Mouse (Mus musculus) forebrain, embryonic 14.5 days (tissue): ENCODE measurements around the gene Atp6v0a1. TPM values are rescaled to one million over a fixed set of nuclear protein-coding genes. Genes with fewer than 3 reads are reported as not detected.
"Not testable (repeated sequence)": the region's sequence is repeated elsewhere in the genome, so short reads cannot be mapped to it uniquely, and the experiment has no call there.

Experiments used
- ATAC-seq: fragments of 200-750 bp; cut with Nextera tagmentation; 2 replicates; pipeline ENCODE4 v1.8.0; 2017; ENCODE audit warnings: mild to moderate bottlenecking, moderate library complexity
- DNase-seq: peaks from one replicate; pipeline ENCODE4 v3.0.0-alpha.2; 2015; ENCODE audit warnings: low spot score
- H3K27ac ChIP-seq: fragments of 300-500 bp; sonication (generic); 2 replicates; pipeline ENCODE4 v1.5.1; 2014; ENCODE audit warnings: low read depth, mild to moderate bottlenecking, control low read depth, low read length, moderate library complexity
- H3K27me3 ChIP-seq: fragments of 300-500 bp; sonication (generic); replicated peaks from 2 replicates; pipeline ENCODE4 v1.6.1; 2014; ENCODE audit warnings: low read length, control low read depth, mixed read lengths; ENCODE audit not compliant: control insufficient read depth, insufficient read depth
- H3K36me3 ChIP-seq: fragments of 300-500 bp; sonication (generic); 2 replicates; pipeline ENCODE4 v1.6.1; 2014; ENCODE audit warnings: low read length, control low read depth; ENCODE audit not compliant: control insufficient read depth, insufficient read depth
- H3K4me1 ChIP-seq: fragments of 300-500 bp; sonication (generic); 2 replicates; pipeline ENCODE4 v1.6.1; 2014; ENCODE audit warnings: antibody characterized with exemption, low read length, control low read depth; ENCODE audit not compliant: control insufficient read depth, insufficient read depth
- H3K4me2 ChIP-seq: fragments of 300-500 bp; sonication (generic); 2 replicates; pipeline ENCODE4 v1.6.1; 2014; ENCODE audit warnings: mild to moderate bottlenecking, control low read depth, low read length
- H3K4me3 ChIP-seq: fragments of 300-500 bp; sonication (generic); 2 replicates; pipeline ENCODE4 v1.5.1; 2014; ENCODE audit warnings: low read depth, low read length, control low read depth
- H3K9ac ChIP-seq: fragments of 300-500 bp; sonication (generic); 2 replicates; pipeline ENCODE4 v1.6.1; 2014; ENCODE audit warnings: mild to moderate bottlenecking, low read length, control low read depth, moderate library complexity
- H3K9me3 ChIP-seq: fragments of 300-500 bp; sonication (generic); replicated peaks from 2 replicates; pipeline ENCODE4 v1.6.1; 2016; ENCODE audit warnings: low read length, control low read depth, mixed read lengths; ENCODE audit not compliant: control insufficient read depth
- WGBS: fragments of 180-500 bp; shearing (Covaris S2); extraction: QIAGEN DNeasy Blood & Tissue Kit; methylation state at CpG from one replicate; pipeline ENCODE4 v1.1.7; 2014; 5-methylcytosine and 5-hydroxymethylcytosine counted together
- polyA plus RNA-seq: library from polyadenylated mRNA; unstranded; fragments of >200 nt; fragmentation: Nextera tagmentation; extraction: Ambion mirVana; gene quantifications from 2 replicates; pipeline ENCODE4 v1.2.1, GENCODE M21; 2014

Atp6v0a1 gene
- polyA plus RNA-seq, 1 experiment from 2014 or later, result 50.2 TPM

DNA sequence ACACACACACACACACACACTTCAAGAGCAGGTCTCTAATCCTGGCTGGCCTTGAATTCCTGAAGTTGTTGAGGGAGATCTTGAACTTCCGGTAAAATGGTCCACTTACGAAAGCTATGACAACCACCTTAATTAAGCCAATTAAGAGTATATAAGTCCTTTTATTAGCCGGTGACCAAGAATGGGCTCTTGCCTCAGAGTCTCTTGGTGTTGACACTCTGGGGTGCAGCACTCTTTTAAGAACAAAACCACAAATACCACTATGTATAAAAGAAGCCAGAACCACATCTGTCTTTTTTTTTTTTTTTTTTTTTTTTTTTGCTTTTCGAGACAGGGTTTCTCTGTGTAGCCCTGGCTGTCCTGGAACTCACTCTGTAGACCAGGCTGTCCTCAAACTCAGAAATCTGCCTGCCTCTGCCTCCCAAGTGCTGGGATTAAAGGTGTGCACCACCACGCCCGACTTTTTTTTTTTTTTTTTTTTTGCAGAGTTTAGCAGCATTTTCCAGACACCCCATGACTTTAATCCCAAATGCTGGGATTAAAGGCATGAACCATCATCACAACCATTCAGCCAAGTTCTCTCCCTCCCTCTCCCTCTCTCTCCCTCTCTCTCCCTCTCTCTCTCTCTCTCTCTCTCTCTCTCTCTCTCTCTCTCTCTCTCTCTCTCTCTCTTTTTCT lies 7.2 kb upstream of the Atp6v0a1 start:
- H3K9ac ChIP-seq, DNase-seq, H3K4me2 ChIP-seq, ATAC-seq, H3K27ac ChIP-seq, H3K9me3 ChIP-seq, H3K4me3 ChIP-seq, H3K4me1 ChIP-seq, H3K36me3 ChIP-seq, H3K27me3 ChIP-seq: not testable (repeated sequence)
- 57% methylated on average over 5 of the region's 6 CpGs for WGBS

- H3K4me1 ChIP-seq, result no peaks in the 10 kb centered on the region
- DNase-seq (no peak), ATAC-seq (no peak)
- no peaks in the 10 kb centered on the region for H3K9me3 ChIP-seq
- H3K4me3 ChIP-seq, result no peak overlapping the region
- 34% methylated on average over 3 of the region's 3 CpGs for WGBS
- H3K27me3 ChIP-seq, result 0 out of 2 replicates have a peak, but pooled peaks cover 3% of the 10 kb centered on the region
- no peaks in the 10 kb centered on the region for H3K36me3 ChIP-seq
- no peak overlapping the region for H3K27ac ChIP-seq
- H3K4me2 ChIP-seq, result no peak overlapping the region
- no peak overlapping the region for H3K9ac ChIP-seq
Measured at GRCm38 (mm10) chr11:101003025-101003685, 6.1 kb upstream of the Atp6v0a1 start.

GRCm38 (mm10) chr11:101008206-101009045 lies 826 bp upstream of the Atp6v0a1 start:
- peak; percentile 37 for DNase-seq

DNA sequence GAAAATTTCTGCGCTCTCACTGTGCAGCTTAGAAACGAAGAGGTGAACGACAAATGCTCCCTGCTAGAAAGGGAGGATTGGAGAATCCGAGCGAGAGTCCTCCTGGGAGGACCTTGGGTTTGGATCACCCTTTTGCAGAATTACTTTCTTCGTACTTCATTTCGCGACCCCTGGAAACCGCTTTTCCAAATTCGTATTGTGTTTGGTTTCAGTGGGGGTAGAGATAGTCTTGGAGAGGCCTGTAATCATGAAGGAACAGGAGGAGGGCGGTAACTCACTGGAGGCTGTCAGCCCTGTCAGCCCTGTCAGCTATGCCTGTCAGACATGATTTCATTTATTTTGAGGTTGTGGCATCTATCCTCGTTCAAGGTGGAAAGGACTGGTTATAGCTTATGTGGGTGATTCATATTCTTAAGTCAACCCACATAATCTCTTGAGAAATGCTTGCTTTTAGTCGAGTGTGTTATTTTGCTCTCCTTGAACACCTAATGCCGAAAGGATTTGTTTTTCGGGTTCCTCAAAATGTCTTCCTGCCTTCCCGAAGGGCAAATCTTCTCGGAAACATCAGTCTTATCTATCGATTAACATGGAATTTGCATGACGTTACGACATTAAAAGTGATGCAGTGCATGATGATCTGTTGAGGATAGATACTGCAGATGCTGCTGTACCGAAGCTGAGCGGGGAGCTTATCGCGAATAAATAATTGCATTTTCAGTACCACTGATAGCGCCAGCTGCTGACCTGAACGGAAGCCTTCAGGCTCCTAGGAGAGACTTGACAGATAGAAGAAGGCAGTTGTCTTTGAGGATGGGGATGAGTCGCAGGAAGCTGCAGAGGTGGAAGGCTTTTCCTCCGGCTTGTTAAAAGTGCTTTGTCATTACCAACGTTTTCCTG lies 884 bp downstream of the Atp6v0a1 start:
- H3K36me3 ChIP-seq, result peaks cover 25% of the 10 kb centered on the region
- DNase-seq (peak; percentile 53), ATAC-seq (peak; percentile 29; the same call in 1 of the 2 replicates)
- H3K4me2 ChIP-seq, result peak overlapping the region; percentile 57
- peak overlapping the region; percentile 82 for H3K27ac ChIP-seq
- peak overlapping the region; percentile 91 for H3K9ac ChIP-seq
- 12% methylated on average over 29 of the region's 29 CpGs for WGBS
- H3K9me3 ChIP-seq, result no peaks in the 10 kb centered on the region
- no peaks in the 10 kb centered on the region for H3K27me3 ChIP-seq
- H3K4me3 ChIP-seq, result peak overlapping the region; percentile 77
- peaks cover 12% of the 10 kb centered on the region for H3K4me1 ChIP-seq

More at GRCm38 (mm10) chr11:101008206-101009045, 826 bp upstream of the Atp6v0a1 start:
- peaks cover 12% of the 10 kb centered on the region for H3K4me1 ChIP-seq
- H3K4me3 ChIP-seq, result peak overlapping the region; percentile 77
- H3K9ac ChIP-seq, result peak overlapping the region; percentile 38
- no peaks in the 10 kb centered on the region for H3K9me3 ChIP-seq
- H3K27ac ChIP-seq, result peak overlapping the region; percentile 67; the same call in 1 of the 2 replicates
- peak overlapping the region; percentile 57 for H3K4me2 ChIP-seq
- H3K27me3 ChIP-seq, result no peaks in the 10 kb centered on the region
- no peak for ATAC-seq
- peaks cover 13% of the 10 kb centered on the region for H3K36me3 ChIP-seq
- 57% methylated on average over 14 of the region's 14 CpGs for WGBS

DNA sequence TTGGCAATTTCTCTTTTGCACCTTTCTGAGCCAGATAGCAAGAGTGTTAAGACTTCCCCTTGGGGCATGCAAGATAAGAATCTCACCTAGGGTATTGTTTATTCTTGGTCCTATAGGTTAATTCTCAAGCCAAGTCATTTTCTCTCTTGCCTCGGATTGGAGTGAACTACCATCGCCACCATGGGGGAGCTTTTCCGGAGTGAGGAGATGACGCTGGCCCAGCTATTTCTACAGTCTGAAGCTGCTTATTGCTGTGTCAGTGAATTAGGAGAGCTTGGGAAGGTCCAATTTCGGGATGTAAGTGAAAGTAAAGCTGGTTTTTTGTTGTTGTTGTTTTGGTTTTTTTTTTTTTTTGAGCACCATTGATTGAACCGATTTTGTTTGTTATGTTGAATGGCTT lies 2.4 kb downstream of the Atp6v0a1 start:
- DNase-seq, result no peak
- Histone ChIP-seq H3K4me3 (peak overlapping the region; percentile 77; the same call in 1 of the 2 replicates), H3K27ac (no peak overlapping the region), H3K4me1 (peaks cover 12% of the 10 kb centered on the region), H3K9ac (peak overlapping the region; percentile 91; the same call in 1 of the 2 replicates), H3K36me3 (peaks cover 26% of the 10 kb centered on the region), H3K4me2 (peak overlapping the region; percentile 57), H3K27me3 (no peaks in the 10 kb centered on the region), H3K9me3 (no peaks in the 10 kb centered on the region)
- ATAC-seq, result no peak
- 84% methylated on average over 6 of the region's 6 CpGs for WGBS

DNA sequence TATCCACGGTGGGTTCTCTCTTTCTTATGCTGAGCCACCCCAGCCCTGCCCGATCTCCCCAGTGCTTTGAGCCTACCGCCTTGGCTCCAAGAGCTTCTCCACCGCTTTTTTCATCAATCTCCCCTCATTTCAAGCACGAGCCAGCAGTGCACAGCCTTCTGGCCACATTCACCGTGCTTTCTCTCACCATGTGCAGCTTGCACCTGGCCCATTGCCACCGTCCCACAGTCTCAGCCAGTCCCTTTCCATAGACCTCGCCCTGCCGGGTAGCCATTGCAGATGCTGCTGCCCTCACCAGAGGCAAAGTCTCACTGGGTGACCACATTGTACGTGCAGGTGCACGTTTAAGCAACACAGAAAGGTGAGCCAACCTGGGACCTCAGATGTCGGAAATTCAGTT lies 14.1 kb downstream of the Atp6v0a1 start:
- Histone ChIP-seq H3K27me3 (no peaks in the 10 kb centered on the region), H3K36me3 (peaks cover 71% of the 10 kb centered on the region), H3K4me1 (no peaks in the 10 kb centered on the region), H3K4me2 (no peak overlapping the region), H3K9ac (no peak overlapping the region), H3K9me3 (no peaks in the 10 kb centered on the region), H3K4me3 (no peak overlapping the region), H3K27ac (peak overlapping the region; percentile 60; the same call in 1 of the 2 replicates)
- WGBS, result 64% methylated on average over 12 of the region's 12 CpGs
- ATAC-seq (peak; percentile 20; the same call in 1 of the 2 replicates), DNase-seq (peak; percentile 55)

DNA sequence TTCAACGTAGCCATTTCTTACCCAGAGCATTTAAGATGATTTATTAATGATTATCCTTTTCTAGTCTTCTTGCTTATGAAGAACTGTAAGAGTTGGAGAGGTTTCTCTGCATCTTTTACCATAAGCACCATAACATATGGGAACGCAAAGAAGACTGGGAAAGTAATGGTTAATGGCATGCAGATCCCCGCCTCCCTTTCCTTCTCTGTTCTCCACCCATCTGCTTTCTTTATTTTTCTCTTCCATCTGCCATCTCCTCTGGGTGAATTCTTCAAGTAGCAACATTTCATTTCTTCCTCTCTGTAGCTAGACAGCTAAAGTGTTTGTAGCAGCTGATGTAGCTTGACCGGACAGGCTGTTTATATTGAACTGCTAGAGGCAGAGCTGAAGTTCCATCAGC lies 14.7 kb downstream of the Atp6v0a1 start:
- Histone ChIP-seq H3K36me3 (peaks cover 72% of the 10 kb centered on the region), H3K4me1 (no peaks in the 10 kb centered on the region), H3K4me2 (no peak overlapping the region), H3K9ac (no peak overlapping the region), H3K9me3 (no peaks in the 10 kb centered on the region), H3K27me3 (no peaks in the 10 kb centered on the region), H3K4me3 (no peak overlapping the region), H3K27ac (peak overlapping the region; percentile 39; the same call in 1 of the 2 replicates)
- ATAC-seq, result no peak
- 80% methylated on average over 4 of the region's 4 CpGs for WGBS
- peak; percentile 55 for DNase-seq

DNA sequence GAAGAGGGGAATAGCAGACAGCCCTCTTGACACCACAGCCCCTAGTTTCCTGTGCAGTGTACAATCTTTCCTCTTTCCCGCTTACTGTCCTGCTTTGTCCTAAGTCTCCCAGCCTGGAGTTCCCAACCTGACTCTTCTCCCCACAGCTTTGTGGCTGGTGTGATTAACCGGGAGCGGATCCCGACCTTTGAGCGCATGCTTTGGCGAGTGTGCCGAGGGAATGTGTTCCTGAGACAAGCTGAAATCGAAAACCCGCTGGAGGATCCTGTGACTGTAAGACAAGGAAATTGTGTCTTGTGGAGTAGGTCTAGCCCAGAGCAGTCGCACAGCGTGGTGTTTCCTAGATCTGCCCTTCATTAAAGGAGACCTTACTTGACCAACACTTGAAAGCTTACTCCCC lies 17.9 kb downstream of the Atp6v0a1 start:
- no peak overlapping the region for H3K9ac ChIP-seq
- no peaks in the 10 kb centered on the region for H3K27me3 ChIP-seq
- no peaks in the 10 kb centered on the region for H3K9me3 ChIP-seq
- no peak overlapping the region for H3K4me2 ChIP-seq
- no peak overlapping the region for H3K27ac ChIP-seq
- peaks cover 64% of the 10 kb centered on the region for H3K36me3 ChIP-seq
- ATAC-seq (no peak), DNase-seq (no peak)
- H3K4me3 ChIP-seq, result no peak overlapping the region
- WGBS, result 87% methylated on average over 11 of the region's 11 CpGs
- no peaks in the 10 kb centered on the region for H3K4me1 ChIP-seq
